Mouse (Mus musculus) G1E (cell line): Measurements from ENCODE around the gene Sel1l2.

Experiments
- CTCF ChIP-seq: IDR thresholded peaks from 2 replicates; pipeline ENCODE4 v1.5.1; 2012; ENCODE audit warnings: low read depth, low read length, inconsistent platforms, mixed read lengths
- GATA1 ChIP-seq: IDR thresholded peaks from 2 replicates; pipeline ENCODE4 v1.6.1; 2012; ENCODE audit warnings: borderline replicate concordance, low read length, inconsistent platforms, mixed read lengths
- POLR2AphosphoS5 ChIP-seq: IDR thresholded peaks from 2 replicates; pipeline ENCODE4 v1.6.1; 2012; ENCODE audit warnings: low read depth, low read length, inconsistent platforms; ENCODE audit not compliant: insufficient replicate concordance
- TAL1 ChIP-seq: conservative IDR thresholded peaks from 2 replicates; pipeline ENCODE4 v1.6.1; 2012; ENCODE audit warnings: low read depth, low read length, inconsistent platforms, mixed read lengths

DNA sequence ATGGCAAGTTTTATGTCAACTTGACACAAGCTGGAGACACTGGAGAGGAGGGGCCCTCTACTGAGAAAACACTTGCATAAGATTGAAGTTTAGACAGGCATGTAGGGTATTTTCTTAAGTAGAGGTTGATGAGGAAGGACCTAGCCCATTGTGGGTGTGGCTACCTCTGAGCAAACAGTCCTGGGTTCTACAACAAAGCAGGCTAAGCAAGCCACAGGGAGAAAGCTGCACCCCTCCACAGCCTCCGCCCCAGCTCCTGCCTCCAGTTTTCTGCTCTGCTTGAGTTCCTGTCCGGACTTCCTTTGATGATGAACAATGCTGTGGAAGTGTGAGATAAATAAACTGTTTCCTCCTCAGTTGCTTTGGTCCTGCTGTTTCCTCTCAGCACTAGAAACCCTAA, 29.6 kb downstream of the Sel1l2 start:
- TF ChIP-seq CTCF (no peak), GATA1 (no peak), POLR2AphosphoS5 (no peak), TAL1 (no peak)
